Mouse (Mus musculus) gonadal fat pad, adult 2 months (tissue): ENCODE data around the gene Cxcr4. TPM values are rescaled to one million over a fixed set of nuclear protein-coding genes. Genes with fewer than 3 reads are reported as not detected.

Experiments used
- polyA plus RNA-seq: library from polyadenylated mRNA; depleted of rRNA; stranded (reverse); fragments of >200 nt; gene quantifications from 2 replicates; pipeline ENCODE4 v1.2.3, GENCODE M21; 2012; rRNA removed

Gene Cxcr4
- polyA plus RNA-seq, 1 experiment: 28.7 TPM

Other genes with a start within 250 kb of the Cxcr4 start
- 5.1 and 9.0 TPM in 2 replicates for gene Mcm6, start 232.6 kb downstream of the Cxcr4 start, polyA plus RNA-seq
- gene Dars, start 174.9 kb downstream of the Cxcr4 start, polyA plus RNA-seq: 15.7 and 19.8 TPM in 2 replicates